Mouse (Mus musculus) limb, embryonic 12.5 days (tissue): Measurements from ENCODE around the gene Fbxl20. TPM values are rescaled to one million over a fixed set of nuclear protein-coding genes. Genes with fewer than 3 reads are reported as not detected.
"Not testable (repeated sequence)": the region's sequence is repeated elsewhere in the genome, so short reads cannot be mapped to it uniquely, and the experiment has no call there.

Source experiments
- ATAC-seq: fragments of 200-750 bp; cut with Nextera tagmentation; 2 replicates; pipeline ENCODE4 v1.8.0; 2017; ENCODE audit warnings: low read depth, moderate TSS enrichment; ENCODE audit not compliant: insufficient number of reproducible peaks, insufficient read depth, low FRiP score, low TSS enrichment
- H3K27ac ChIP-seq: fragments of 300-500 bp; sonication (generic); 2 replicates; pipeline ENCODE4 v1.5.1; 2016; ENCODE audit warnings: mild to moderate bottlenecking, moderate library complexity
- H3K27me3 ChIP-seq: fragments of 300-500 bp; sonication (generic); 2 replicates; pipeline ENCODE4 v1.6.1; 2016; ENCODE audit warnings: mild to moderate bottlenecking, moderate library complexity
- H3K36me3 ChIP-seq: fragments of 300-500 bp; sonication (generic); 2 replicates; pipeline ENCODE4 v1.6.1; 2016; ENCODE audit warnings: mild to moderate bottlenecking, moderate library complexity
- H3K4me1 ChIP-seq: fragments of 300-500 bp; sonication (generic); replicated peaks from 2 replicates; pipeline ENCODE4 v1.6.1; 2016
- H3K4me2 ChIP-seq: fragments of 300-500 bp; sonication (generic); 2 replicates; pipeline ENCODE4 v1.6.1; 2016; ENCODE audit warnings: mild to moderate bottlenecking, moderate library complexity
- H3K4me3 ChIP-seq: fragments of 300-500 bp; sonication (generic); replicated peaks from 2 replicates; pipeline ENCODE4 v1.5.1; 2016; ENCODE audit warnings: mild to moderate bottlenecking
- H3K9ac ChIP-seq: fragments of 300-500 bp; sonication (generic); replicated peaks from 2 replicates; pipeline ENCODE4 v1.6.1; 2016; ENCODE audit warnings: mild to moderate bottlenecking, moderate library complexity
- H3K9me3 ChIP-seq: fragments of 300-500 bp; sonication (generic); 2 replicates; pipeline ENCODE4 v1.6.1; 2016; ENCODE audit warnings: mild to moderate bottlenecking, moderate library complexity
- WGBS: fragments of 180-500 bp; shearing (Covaris S2); methylation state at CpG from one replicate; pipeline ENCODE4 v1.1.7; 2016; 5-methylcytosine and 5-hydroxymethylcytosine counted together
- polyA plus RNA-seq: library from polyadenylated mRNA; unstranded; fragments of >200 nt; fragmentation: Nextera tagmentation; extraction: Ambion mirVana; gene quantifications from 2 replicates; pipeline ENCODE4 v1.2.1, GENCODE M21; 2016

The Fbxl20 gene
- polyA plus RNA-seq: 24.3 and 25.9 TPM in 2 replicates

DNA sequence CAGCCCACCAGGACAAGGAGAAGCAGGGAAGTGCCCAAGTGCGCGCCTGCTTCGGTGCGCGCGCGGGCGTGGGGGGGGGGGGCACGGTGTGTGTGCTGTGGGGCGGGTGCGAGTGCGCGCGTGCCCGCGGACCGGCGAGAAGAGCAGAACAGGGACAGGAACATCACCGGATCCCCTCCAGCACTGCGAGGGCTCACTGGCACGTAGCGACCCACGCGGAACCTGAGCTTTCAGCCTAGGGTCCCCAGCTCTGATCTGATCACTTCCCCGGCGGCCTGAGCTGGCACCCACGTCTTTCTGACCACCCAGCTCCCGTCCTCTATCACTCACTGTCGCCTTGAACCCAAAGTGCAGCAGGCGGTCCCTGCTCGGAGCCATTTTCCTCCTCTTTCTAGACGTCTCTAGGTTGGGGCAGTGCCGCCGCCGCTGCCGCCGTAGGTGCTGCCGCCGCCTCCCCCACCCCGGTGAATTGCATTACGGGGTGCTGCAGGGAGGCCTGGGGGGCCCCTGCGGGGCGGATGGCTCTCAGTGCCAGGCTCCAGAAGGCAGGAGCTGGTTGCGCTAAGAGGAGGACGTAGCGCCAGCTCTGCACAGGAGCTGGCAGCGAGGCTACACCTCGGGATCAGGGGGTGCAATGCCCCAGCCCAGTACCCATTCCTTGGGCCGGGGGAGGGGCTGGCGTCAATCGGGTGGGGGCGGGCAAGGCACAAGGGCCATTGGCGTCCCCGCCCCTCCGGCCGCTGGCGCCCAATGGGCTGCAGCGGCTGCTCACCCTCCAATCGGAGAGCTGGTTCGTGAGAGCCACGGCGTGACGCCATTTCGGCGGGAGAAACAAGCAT is at the start of gene Fbxl20:
Gene Fbxl20, minus strand, starts transcription at position 618 of the 839 bp plus-strand sequence.
- under 1% methylated on average over 54 of the region's 65 CpGs for WGBS
- Histone ChIP-seq H3K27me3 (no peaks in the 10 kb centered on the region), H3K36me3 (peaks cover 9% of the 10 kb centered on the region), H3K4me3 (peak within 1 kb of the TSS; percentile 88), H3K9me3 (no peaks in the 10 kb centered on the region), H3K4me1 (peaks cover 17% of the 10 kb centered on the region), H3K4me2 (peak within 1 kb of the TSS; percentile 92), H3K9ac (peak within 1 kb of the TSS; percentile 88), H3K27ac (peak within 1 kb of the TSS; percentile 93)
- ATAC-seq: peak; percentile 82

DNA sequence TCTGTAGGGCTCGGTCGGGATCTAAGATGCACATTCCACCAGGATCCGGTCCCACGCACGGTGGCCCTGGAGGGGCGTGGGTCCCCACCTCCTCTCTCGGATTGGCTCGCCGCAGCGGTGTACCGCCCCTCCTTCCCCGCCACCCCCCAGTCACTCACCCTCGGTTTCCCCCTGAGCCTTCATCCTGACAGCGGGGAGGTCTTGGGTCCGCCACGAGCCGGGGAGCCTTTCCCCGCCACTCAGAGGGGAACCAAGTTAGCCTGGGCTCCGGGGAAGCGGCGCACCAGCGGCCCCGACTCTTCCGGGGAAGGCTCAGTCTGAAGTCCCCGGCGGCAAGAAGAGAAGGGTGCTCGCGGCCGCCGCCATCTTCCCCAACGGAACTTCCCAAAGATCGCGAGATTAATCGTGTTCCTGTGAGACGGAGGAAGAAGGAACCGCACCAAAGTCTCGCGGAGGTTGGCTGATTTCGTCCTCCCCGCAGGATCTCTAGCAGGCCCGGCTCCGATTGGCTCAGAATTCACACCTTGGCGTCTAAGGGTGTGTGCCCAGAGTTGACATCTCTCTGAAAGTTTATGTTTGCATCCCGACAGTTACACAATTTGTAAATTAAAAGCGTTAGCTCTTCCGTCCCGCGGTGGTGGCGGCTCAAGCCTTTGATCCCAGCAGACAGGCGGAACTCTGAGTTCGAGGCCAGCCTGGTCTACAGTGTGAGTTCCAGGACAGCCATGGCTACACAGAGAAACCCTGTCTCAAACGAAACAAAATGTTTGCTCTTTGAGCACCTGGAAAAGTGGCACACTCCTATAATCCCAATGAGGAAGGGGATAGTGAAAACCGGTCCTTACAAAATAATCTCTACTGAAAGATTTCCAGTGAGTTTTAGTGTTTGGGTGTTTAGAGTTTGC is 43.0 kb upstream of the Fbxl20 start, which contains the start of gene Med1:
Gene Med1, minus strand, starts transcription at position 393 of the 905 bp plus-strand sequence.
- peak; percentile 95 for ATAC-seq
- no peaks in the 10 kb centered on the region for H3K9me3 ChIP-seq
- H3K36me3 ChIP-seq: peaks cover 31% of the 10 kb centered on the region
- H3K9ac ChIP-seq: peak within 1 kb of the TSS; percentile 89
- WGBS: 1% methylated on average over 52 of the region's 53 CpGs
- H3K4me3 ChIP-seq: peak within 1 kb of the TSS; percentile 67
- H3K4me2 ChIP-seq: peak within 1 kb of the TSS; percentile 82
- H3K4me1 ChIP-seq: peaks cover 13% of the 10 kb centered on the region
- H3K27ac ChIP-seq: peak within 1 kb of the TSS; percentile 91
- no peaks in the 10 kb centered on the region for H3K27me3 ChIP-seq

DNA sequence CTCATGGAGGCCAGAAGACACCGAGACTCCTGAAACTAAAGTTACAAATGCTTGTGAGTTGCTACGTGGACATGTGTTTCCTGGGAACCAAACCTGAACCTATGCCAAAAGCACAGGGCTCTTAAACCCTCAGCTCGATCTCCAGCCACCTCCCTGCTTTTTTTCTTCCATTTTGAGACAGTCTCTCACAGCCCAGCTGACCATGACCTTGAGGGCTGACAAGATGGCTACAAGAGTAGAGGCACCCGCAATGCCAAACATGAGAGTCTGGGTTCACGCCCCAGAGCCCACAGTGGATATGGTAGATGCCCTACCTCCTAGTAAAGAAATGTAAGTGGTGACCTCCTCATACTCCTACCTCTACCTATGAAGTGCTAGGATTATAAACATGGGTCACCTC is 40.6 kb upstream of the Fbxl20 start:
- WGBS: 93% methylated on average over 5 of the region's 5 CpGs
- Histone ChIP-seq H3K9ac (no peak overlapping the region), H3K27ac (no peak overlapping the region), H3K4me1 (peaks cover 13% of the 10 kb centered on the region), H3K36me3 (peaks cover 52% of the 10 kb centered on the region), H3K9me3 (no peaks in the 10 kb centered on the region), H3K4me3 (no peak overlapping the region), H3K4me2 (no peak overlapping the region), H3K27me3 (no peaks in the 10 kb centered on the region)
- ATAC-seq: no peak

DNA sequence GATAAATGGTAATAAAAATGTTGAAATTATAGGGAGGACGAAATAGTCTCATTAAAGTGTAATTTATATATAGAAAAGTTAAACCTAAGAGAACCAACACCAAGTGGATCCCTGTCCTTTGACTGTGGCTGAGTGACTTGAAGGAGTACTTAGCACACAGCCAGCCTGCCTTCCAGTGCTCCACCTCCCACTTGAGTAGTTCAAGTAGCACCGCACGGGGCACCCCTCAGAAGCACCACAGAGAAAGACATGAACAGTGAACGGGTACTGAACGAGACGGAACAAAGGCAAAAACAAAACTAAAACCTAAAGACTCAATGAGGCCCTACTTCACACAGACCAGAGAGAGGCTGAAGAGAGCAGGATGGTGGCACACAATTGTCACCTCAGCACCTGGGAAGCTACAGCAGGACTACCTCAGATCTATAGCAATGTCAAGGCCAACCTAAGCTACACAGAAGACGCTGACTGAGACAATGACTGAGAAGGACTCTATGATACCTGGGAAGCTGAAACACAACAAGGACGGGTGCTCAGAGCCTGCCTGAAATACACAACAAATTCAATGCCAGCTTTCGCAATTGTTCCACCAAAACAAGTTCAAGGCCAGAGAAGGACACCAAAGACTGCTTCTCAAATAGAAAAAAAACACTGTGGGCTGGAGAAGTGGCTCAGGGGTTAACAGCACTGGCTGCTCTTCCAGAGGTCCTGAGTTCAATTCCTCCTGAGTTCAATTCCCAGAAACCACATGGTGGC is 37.6 kb upstream of the Fbxl20 start:
- no peak for ATAC-seq
- no peak overlapping the region for H3K4me2 ChIP-seq
- no peaks in the 10 kb centered on the region for H3K9me3 ChIP-seq
- no peak overlapping the region for H3K27ac ChIP-seq
- WGBS: 92% methylated on average over 9 of the region's 9 CpGs
- H3K4me3 ChIP-seq: no peak overlapping the region
- no peaks in the 10 kb centered on the region for H3K27me3 ChIP-seq
- no peak overlapping the region for H3K9ac ChIP-seq
- peaks cover 82% of the 10 kb centered on the region for H3K36me3 ChIP-seq
- H3K4me1 ChIP-seq: peaks cover 13% of the 10 kb centered on the region

DNA sequence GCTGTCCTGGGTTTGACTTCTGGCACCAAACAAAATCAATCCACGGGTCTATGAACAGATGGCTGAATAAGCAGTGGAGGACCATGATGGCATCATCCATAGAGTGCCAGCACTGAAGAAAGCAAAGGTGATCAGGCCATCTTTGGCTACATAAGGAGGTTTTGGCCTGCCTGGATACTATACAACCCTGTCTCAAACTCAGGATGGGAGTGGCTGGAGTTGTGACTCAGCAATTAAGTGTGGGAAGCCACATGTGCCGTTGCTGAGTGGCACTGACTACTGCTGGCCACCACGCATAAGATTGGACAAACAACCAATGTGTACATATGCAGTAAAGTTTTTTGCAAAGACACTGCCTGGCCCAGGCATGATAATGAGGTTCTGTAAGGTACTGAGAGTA is 31.9 kb upstream of the Fbxl20 start:
- 99% methylated on average over 3 of the region's 3 CpGs for WGBS
- H3K4me3 ChIP-seq, H3K4me1 ChIP-seq, ATAC-seq, H3K4me2 ChIP-seq, H3K9me3 ChIP-seq, H3K27ac ChIP-seq, H3K27me3 ChIP-seq, H3K9ac ChIP-seq: not testable (repeated sequence)
- H3K36me3 ChIP-seq: peaks cover 94% of the 10 kb centered on the region

DNA sequence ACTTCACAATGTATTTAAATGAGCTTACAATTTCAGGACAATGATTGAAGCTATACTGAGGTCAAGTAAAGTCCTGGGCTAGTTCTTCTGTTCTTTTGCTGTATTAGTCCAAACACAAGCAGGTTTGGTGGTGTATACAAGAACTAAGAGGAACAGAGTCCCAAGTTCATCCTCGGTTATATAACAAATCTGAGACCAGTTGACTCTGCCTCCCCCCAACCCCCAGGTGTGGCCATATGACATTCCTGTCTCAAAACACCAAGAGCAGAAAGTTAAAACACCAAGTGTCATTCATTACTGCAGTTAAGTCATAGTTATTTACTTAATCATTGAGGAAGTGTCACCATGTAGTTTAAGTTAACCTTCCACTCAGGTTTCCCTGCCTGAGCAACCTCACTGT is 18.2 kb upstream of the Fbxl20 start:
- Histone ChIP-seq H3K4me2 (no peak overlapping the region), H3K4me1 (no peaks in the 10 kb centered on the region), H3K9ac (no peak overlapping the region), H3K27me3 (no peaks in the 10 kb centered on the region), H3K9me3 (no peaks in the 10 kb centered on the region), H3K27ac (no peak overlapping the region), H3K4me3 (no peak overlapping the region), H3K36me3 (peaks cover 86% of the 10 kb centered on the region)
- ATAC-seq: no peak
- WGBS: 82% methylated on average over 1 of the region's 1 CpGs

DNA sequence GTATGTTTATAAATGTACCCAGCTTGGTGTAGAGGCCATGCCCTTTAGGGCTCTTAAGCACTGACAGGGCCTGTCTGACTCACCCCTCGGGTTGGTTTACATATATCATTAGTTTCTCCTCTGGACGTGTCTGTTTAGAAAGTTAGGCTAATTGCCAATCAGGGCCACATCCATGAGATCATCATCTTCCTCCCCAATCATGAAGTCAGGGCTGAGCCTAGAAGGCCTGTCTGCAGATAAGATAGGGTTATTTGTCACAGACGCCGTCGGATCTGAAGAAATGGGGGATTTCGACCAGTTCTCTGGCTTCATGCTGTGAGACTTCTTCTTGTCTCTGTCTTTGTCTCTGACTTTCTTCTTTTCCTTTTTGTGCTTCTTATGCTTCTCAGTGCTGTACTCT is 4.9 kb upstream of the Fbxl20 start:
- no peaks in the 10 kb centered on the region for H3K4me1 ChIP-seq
- WGBS: 84% methylated on average over 6 of the region's 6 CpGs
- no peaks in the 10 kb centered on the region for H3K27me3 ChIP-seq
- H3K9me3 ChIP-seq: no peaks in the 10 kb centered on the region
- no peak for ATAC-seq
- H3K4me2 ChIP-seq: no peak overlapping the region
- peaks cover 56% of the 10 kb centered on the region for H3K36me3 ChIP-seq
- H3K27ac ChIP-seq: no peak overlapping the region
- no peak overlapping the region for H3K4me3 ChIP-seq
- no peak overlapping the region for H3K9ac ChIP-seq

DNA sequence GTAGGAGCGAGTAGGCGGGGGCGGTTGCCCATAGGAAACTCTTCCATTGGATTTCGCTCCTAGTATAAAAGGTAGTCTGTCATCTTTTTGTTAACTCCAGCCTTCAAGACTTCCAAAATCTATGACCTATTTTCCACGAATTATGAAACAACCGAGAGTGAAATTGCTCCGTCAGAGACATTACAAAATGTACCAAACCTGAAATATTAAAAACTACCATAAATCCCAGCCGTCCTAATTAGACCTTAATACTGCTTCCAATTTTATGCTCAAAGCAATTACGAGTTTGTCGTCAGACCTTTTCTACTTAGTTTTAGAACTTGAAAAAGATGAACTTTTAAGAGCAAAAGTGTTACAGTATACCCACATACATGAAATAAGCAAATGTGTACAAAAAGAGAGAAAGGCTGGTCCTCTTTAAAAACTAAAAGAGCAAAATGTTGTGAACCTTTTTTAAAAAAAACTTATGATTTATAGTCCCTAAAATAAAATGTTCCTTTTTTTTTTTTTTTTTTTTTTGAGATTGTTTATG is 488 bp upstream of the Fbxl20 start:
- peak overlapping the region; percentile 88 for H3K4me3 ChIP-seq
- no peak overlapping the region; the same call in 1 of the 2 replicates for H3K9ac ChIP-seq
- H3K4me1 ChIP-seq: peaks cover 17% of the 10 kb centered on the region
- H3K27me3 ChIP-seq: no peaks in the 10 kb centered on the region
- peak overlapping the region; percentile 92 for H3K4me2 ChIP-seq
- no peaks in the 10 kb centered on the region for H3K9me3 ChIP-seq
- no peak overlapping the region; the same call in 1 of the 2 replicates for H3K27ac ChIP-seq
- peaks cover 15% of the 10 kb centered on the region for H3K36me3 ChIP-seq
- no peak for ATAC-seq
- 12% methylated on average over 10 of the region's 10 CpGs for WGBS

DNA sequence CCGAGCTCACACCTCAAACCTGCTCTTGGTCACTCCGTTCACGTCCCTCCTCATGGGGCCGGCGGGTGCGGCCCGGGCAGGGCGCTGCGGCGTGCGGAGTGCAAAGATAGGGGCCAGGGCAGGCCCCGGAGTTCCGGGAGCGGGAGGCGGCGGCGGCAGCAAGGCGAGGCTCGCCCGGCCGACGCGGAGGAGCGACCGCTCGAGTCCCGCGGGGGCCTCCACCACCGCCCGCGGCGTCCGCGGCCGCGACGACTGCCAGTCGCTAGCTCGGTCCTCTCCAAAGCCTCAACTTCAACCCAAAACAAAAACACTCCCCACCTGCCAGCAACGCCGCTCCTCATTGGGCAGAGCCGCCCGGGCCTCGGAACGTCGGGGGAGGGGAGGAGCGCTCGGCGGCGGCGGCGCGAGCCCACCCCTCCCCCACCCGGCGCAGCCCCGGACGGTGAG is 876 bp downstream of the Fbxl20 start:
- Histone ChIP-seq H3K4me1 (peaks cover 17% of the 10 kb centered on the region), H3K27me3 (no peaks in the 10 kb centered on the region), H3K9me3 (no peaks in the 10 kb centered on the region), H3K36me3 (peaks cover 2% of the 10 kb centered on the region), H3K4me3 (peak overlapping the region; percentile 88), H3K27ac (peak overlapping the region; percentile 93), H3K9ac (peak overlapping the region; percentile 88), H3K4me2 (peak overlapping the region; percentile 92)
- 0% methylated on average over 51 of the region's 57 CpGs for WGBS
- peak; percentile 83 for ATAC-seq

DNA sequence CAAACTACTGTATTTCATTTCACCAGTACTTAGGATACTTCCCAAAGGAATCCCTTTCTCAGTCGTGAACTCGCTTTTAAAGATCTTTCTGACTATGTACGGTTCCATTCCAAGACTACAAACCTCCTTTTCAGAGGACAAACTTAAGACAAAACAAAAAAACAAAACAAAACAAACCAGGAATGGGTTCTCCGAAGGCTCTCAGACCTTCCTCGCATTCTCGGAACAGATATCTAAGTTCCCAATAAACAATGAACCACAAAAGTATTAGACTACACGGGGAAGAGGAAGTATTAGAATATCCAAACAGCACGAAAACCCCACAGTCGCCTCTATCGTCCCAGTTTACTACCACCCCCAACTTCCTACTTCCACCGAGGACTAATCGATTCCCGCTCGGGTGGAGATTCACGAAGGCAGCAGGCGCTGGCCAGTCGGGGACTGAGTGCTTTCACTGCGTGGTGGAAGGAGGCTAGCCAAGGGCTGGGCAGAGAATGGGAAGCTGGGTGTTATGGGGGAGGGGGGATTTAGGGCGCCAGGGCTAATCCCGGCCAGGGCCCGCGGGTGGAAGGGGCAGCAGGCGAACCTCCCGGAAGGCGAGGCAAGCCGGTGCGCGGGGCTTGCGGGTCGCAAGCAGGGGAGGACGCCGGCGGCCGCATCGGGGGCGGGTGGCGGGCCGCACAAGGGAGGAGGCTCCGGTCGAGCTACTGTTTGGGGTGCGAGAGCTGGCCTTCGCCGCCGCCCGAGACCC is 1.5 kb downstream of the Fbxl20 start:
- H3K4me1 ChIP-seq: peaks cover 17% of the 10 kb centered on the region
- peak overlapping the region; percentile 88 for H3K9ac ChIP-seq
- WGBS: 2% methylated on average over 45 of the region's 45 CpGs
- H3K27ac ChIP-seq: peak overlapping the region; percentile 93
- peak overlapping the region; percentile 88 for H3K4me3 ChIP-seq
- peak overlapping the region; percentile 92 for H3K4me2 ChIP-seq
- no peaks in the 10 kb centered on the region for H3K27me3 ChIP-seq
- no peaks in the 10 kb centered on the region; the same call in 1 of the 2 replicates for H3K36me3 ChIP-seq
- no peaks in the 10 kb centered on the region for H3K9me3 ChIP-seq
- peak; percentile 23; the same call in 1 of the 2 replicates for ATAC-seq
